Mouse (Mus musculus): Measurements from ENCODE around the gene Pacs1.
A peak's percentile ranks its signal among the peaks of the same experiment; 100 is the strongest.

DNA sequence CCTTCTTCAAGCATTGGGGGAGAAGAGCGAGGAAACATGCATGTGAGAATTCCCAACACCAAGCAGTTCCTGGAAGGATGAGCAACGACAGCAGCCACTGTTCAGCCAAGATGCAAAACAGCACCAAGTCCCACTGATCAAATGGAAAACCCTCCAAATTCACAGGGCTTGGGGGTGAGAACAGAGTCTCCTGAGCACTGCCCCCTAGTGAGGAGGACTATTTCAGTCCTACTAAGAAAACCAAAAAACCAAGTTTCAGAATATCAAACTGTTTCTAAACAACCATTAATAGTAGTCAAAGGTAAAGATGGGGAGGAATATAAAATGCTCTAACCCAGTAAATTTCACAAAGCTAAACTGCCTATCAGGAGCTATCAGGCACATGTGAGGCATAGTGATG, 3.6 kb upstream of the Pacs1 start:
- TF ChIP-seq CTCF (IDR thresholded peaks at IDR 0.05; ENCODE audit: low read depth) (0 out of 2 replicates have a peak, but pooled peaks have one; percentile 18), EP300 (IDR thresholded peaks at IDR 0.05; ENCODE audit: low read depth) (no peak)

Data from liver, embryonic 14.5 days (tissue).